Mouse (Mus musculus): ENCODE measurements around the gene Marveld3.

Gene Marveld3

DNA sequence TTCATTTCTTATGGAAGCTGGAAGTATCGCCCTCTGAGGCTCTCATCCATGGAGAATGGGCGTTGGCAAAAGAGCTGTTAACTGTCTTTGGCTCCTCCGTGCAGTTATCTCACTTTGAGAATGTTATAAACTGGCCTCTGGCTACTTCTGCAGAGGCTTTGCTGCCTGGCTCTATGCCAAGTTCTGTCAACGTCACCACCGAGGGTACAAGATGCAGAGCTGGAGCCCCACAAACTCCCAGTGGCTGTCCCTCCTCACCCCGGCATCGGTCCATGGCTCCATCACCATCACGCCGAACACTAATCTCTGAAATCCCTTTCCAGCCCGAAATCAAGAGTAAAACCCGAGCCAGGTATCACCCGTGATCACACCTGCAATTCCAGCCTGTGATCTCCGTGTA lies 1.4 kb upstream of the Marveld3 start:
- no peak for DNase-seq

DNA sequence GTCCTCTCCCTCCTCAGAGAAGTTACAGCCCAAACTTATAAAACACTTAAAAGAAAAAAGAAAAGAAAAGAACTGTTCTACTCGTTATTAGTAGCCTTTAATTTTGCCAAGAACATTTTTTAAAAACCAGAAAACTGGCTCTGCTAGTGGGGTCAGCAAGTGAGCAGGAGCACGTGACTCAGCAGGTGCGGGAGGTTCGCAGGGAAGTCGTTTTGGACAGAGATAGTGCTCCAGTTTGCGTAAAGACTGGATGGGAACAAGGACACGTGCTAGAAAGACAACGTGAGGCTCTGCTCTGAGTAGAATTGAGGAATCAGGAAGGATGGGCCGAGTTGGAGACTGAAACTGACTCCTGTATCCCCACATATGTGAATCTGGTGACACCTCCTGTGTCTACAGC lies 893 bp upstream of the Marveld3 start:
- DNase-seq = no peak

DNA sequence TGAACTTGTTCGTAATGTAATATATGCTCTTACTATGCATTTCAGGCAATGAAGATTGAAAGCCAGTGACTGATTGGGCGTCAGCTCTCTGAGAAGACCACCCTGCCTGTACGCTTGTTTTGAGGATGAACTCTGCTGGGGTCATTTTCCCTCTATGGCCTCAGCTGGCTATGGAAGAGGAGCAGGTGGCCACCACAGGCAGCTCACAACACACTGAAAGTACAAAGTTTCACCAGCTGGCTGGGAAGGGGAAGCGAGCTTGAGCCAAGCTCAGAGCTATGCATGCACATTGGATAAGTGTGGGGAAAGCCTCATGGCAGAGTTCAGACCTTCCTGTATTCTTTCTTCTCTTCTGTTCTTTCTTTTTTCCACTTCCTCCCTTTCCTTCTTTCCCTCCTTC lies 2.9 kb downstream of the Marveld3 start:
- no peak for DNase-seq

DNA sequence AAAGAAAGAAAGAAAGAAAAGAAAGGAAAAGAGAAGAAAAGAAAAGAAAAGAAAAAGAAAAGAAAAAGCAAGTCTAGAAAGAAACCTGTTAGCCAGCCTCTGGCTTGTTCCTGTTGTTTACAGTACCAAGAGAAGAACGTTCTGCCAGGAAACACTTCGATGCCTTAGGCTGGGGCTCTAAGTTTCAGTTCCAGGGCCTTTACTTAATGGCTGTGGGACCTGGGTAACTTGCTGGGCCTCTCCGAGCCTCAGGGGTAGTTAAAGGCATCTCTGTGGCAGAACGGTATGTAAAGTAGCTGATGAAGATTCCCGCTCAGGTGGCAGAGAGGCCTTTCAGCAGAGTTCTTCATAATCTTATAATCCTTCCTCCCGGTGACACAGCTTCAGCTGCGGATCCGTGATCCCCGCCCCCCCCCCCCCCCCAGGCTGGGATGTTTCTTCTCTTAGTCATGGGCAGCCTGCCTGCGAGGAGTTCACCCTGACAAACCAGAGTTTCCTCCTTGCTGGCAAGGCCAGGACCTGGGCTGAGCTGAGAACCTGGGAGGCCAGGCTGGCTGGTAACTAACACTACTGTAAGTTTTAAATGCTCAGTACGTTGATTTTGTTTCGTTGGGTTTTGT lies 3.9 kb downstream of the Marveld3 start:
- DNase-seq = no peak

DNA sequence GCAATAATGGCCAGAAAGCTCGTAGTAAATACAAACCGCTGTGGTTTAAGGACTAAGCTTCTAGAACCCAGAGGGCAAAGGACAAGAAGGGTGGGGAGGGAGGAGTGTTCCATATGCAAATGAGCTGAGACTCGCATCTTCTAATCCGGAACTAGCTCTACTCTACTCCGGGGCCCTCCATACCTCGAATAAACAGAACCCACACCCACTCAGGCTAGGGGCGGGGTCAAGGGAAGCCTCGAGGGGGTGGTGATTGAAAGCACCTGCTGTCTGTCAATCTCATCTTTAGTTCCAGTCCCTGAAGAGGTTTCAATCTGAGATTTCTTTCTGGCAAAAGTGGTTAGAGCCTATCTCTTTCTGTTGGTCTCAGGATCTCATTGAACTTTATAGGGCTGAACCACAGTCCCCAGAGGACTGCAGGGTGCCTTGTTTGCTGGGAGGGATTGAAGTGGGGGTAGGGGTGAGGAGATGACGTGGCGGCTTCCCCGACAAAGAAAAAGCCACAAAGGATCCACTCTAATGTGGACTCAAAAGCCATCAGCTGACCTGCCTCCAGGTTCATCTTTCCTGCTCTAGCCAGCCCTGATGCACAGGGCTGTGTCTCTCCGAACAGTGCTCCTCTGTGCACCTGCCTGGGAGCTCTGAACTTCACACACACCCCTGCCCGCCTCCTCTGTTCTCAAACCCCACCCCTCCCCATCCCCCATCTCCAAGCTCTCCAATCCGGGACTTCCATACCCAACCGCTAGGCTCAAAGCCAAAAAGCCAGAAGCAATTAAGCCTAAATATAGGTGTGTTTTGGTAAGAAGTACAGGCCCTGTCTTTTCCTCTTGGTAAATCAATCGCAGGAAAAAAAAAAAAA lies 4.6 kb downstream of the Marveld3 start:
- DNase-seq = no peak

DNA sequence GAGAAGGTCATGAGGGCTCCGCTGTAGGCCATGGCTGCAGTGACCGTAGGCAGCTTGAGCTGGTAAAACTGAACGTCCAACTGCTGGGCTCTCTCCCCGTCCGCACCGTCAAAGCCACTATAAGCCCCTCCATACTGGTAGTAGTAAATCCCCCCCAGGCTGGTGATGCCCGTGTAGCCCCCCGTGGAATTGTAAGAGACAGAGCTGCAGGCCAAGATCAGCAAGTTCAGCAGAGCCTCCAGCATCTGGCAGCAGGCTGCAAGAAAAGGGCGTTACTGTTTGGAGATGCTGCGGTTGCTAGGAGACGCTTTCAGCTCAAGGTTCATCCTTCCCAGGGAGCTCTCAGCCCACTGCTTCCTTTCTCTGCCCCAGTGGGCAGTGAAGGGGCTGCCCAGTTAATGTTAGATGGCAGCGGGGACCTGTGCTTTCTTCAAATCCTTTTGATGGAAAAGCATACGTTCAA lies 7.5 kb downstream of the Marveld3 start:
- no peak for DNase-seq

DNA sequence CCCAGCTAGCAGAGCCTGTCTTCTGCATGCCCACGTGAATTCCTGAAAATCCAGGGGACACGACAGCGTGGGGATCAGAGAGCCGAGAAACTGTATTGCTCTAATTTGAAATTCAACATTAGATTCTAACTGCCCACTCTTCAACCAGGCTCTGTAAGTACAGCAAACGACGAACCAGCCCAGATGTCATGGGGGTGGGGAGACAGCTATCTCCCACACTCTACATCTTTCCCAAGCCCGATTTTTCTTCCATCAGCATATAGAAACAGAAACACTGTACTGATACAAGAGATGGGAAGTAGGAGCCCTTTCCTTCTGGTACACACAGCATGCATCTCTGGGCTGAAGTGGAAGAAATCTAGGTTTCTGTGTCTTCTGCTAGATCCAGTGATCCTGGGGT lies 9.8 kb downstream of the Marveld3 start:
- no peak for DNase-seq

DNA sequence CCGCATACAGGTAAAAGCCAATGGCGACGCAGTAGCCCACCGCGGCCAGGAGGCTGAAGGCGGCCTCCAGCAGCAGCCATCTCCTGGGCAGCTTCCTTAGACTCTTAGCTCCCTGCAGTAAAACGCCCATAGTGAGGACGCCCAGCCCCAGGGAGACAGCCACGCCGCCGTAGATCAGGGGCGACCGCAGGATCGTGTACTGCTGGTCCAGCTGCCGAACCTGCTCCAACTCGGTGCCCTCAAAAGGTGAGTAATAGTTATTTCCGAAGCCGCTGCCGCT lies 13.8 kb downstream of the Marveld3 start:
- DNase-seq = no peak

DNA sequence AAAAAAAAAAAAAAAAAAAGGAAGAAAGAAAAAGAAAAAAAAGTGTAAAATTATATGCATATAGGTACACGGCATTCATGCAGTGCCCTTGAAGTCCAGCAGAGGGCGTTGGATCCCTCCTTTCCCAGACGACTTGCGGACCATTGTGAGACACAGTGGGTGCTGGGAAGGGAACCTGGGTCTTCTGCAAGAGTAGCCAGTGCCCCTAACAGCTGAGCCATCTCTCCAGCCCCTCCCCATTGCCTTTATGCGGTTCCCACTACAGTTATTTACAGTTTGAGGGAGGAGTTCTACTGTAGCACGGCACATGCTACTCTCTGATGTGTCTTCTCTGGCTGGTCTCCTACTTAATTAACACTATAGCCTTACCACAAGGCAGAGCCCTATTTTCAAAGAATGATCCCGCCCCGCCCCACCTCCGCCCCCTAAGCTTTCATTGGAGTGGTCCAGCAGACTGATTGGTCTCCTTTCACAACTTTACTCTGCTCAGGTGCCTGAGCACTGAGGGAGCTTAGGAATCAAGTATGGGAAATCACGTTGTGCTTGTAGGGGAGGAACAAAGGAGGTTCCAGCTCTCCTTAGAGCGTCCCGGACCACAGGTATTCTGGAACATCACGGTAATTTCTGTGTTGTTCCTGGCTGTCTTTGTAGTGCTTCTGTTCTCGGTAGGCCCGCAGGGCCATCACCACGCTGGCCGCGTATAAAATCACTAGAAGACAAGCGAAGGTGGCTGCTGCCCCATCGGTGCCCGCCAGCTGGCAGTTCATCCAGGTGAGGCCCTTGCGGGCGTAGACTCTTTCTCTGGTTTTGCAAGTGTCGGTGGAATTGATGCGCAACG lies 14.3 kb downstream of the Marveld3 start:
- peak; percentile 38 for DNase-seq

DNA sequence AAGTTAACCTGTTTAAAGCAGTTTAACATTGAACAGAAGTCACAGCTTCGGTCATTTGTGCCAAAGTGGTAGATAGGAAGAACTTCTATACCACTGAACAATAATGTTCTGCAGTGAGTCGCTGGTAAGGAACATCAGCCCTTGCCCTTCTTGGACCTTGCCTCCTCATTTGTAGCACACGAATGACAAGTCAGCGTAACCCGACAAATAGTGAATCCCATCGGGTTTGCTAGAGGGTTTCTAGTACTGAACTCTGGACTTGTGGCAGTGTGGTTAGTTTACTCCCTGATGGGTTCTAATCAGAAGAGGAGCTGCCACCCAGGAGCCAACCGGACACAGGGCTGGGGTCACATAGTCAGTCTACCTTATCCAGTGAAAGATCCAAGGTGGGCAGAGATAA lies 15.7 kb downstream of the Marveld3 start:
- no peak for DNase-seq

DNA sequence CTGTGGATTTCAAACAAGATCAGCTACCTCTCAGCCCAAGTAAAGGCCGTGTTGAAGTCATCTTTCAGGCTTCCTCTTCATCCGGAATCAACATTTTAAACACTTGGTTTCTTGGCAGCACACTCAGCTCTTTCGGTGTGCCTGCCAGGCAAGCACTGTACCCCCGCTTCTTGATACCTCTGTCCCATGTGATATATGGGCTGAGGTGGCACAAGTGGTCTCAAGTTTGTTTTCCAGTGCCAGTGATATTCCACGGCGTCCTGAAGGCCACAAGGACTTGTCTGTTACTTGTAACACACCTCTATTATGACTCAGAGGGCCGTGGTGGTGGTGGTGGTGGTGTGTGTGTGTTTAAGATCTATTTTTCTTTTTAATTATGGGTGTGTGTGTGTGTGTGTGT lies 16.3 kb downstream of the Marveld3 start:
- no peak for DNase-seq

DNA sequence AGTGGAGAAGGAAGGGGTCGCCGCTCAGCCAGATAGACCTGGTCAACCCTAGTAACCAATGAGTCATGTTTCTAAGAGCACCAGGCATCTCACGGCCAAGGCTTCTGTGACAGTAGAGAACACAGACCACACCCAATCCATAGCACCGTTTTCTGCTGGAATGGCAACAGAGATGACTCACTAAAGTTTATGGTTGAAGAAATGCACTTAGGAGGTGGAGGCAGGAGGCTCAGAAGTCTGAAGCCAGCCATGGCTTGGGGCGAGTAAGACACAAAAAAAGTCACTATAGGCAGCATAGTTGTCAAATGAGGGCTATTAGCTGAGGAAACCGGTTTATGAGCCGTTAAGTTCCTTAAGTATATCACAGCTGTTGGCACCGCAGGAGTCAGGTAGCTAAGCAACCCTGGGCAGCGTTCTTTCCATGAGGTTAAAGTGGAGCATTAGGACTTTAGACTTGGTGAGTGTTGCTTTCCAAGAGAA lies 16.8 kb downstream of the Marveld3 start:
- no peak for DNase-seq

DNA sequence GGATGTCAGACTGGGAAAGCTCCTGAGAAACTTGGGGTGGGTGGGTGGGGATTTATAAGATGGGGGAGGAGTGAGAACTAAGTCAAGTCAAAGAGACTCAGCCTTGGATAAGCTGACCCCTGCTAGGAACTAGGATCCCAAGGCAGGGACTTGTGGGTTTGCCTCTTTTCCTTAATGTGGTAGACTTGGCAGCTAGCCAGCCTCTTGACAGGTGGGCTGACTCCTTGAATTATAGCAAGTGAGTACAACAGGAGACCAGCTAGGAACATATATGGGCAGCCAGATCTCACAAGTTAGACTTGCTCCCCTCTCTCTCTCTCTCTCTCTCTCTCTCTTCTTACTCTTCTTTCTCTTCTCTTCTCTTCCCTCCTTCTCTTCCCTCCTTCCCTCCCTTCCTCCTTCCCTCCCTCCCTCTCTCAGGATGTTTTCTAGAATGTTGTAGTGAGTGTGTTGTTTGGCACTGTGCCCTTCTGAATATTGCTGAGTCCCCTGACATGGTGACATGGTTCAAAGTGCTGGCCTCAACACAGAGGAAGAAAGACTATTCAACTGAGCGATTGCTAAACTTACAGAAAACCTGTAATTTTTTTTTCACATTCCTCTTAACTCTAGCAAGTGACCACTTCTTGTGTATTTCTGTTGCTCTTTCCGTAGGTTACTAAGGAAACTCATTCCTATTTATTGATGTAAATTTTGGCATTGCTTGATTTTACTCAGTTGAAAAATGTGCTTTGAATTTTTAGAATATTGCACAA lies 20.2 kb downstream of the Marveld3 start:
- no peak for DNase-seq

DNA sequence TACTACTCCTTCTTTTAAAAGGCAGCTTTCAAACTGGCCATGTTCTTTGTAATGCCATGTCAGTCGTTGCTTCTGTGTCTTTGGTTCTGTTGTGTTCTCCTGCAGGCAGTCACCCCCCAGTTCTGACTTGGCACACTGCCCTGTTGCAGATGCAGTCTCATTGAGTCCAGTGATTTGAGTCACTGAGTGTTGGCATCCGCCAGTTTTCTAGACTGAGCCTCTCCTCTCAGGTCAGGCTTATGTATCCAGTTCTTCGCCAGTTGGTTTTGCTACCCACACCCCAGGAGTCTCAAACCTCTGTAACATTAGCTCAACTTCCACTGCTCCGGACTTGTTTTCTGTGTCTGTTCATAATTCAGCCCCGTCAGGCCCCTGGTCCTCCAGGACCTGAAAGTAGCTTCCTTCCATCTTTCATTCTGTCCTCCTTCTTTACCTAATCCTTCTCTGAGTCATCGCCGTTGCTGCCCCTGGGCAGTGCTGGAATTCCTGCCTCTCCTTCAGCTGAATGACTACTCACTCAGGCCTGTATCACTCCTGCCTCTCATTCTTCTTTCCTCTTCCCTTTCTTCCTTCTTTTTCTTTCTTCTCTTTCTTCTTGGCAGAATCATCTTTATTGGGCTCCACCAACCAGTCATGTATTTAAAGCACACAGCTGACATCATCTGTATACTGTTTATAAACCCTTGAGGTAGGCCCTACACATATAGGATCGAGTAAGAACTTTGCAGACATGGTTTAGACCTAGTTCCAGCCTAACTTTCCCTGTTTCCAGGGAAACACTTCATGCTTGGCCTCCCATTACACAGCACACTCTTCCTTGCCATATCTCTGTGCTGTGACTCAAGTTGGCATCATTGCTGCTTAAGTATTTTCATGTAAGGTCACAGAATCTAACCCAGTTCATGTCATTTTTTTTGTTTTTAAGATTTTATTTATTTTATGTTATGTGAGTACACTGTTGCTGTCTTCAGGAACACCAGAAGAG lies 41.3 kb downstream of the Marveld3 start:
- DNase-seq = no peak

DNA sequence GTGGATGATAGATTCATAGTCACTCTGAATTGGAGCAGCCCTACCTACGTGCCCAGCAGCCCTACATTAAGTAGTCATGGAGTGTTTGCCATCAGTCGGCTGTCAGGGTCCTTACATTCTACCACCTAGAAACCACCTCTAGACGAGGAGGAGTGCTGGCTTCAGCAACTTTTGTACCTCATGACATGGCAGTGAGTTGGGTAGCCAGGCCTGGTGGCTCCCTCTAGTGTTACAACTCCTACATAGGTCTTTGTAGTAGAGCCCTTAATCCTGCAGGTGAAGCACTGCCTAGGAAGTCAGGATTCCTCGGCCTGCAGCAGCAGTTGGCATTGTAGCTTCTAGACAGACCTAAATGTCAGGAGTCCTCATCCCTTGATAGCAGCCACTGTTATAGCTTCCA lies 44.7 kb downstream of the Marveld3 start:
- peak; percentile 61 for DNase-seq

DNA sequence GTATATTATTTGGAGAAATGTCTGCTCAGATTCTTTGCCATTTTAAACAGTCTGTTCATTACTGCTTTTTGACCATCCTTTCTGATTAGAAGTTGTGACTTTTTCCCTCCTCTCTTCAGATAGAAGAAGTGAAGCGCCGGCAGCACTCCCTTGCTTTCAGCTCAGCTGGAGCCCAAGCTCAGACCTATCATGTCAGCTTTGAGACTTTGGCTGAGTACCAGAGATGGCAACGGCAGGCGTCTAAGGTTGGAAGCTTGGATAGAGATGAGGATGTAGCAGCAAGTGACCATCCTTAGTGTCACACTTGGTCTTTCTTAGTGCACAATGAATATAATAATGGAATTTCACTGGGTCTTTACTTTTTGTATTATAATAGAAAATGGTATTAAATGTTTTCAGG lies 54.6 kb downstream of the Marveld3 start:
- DNase-seq = no peak

DNA sequence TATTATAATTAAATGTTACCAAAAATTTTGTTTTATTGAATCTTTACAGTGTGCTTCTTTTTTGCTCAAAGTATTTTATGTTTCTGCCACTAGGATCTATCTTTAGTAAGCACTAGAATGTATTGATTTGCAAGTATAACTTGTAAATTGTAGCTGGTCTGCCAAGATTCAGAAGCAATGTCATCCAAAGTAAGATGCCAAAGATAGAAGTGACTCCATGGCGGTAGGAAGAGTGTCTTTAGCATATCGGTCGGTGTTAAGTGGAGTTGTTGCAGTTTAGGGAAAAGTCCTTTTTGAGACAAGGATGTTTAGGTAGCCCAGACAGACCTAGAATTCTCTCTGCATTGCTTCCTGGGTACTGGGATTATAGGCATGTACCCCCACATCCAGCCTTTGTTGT lies 55.1 kb downstream of the Marveld3 start:
- DNase-seq = no peak

DNA sequence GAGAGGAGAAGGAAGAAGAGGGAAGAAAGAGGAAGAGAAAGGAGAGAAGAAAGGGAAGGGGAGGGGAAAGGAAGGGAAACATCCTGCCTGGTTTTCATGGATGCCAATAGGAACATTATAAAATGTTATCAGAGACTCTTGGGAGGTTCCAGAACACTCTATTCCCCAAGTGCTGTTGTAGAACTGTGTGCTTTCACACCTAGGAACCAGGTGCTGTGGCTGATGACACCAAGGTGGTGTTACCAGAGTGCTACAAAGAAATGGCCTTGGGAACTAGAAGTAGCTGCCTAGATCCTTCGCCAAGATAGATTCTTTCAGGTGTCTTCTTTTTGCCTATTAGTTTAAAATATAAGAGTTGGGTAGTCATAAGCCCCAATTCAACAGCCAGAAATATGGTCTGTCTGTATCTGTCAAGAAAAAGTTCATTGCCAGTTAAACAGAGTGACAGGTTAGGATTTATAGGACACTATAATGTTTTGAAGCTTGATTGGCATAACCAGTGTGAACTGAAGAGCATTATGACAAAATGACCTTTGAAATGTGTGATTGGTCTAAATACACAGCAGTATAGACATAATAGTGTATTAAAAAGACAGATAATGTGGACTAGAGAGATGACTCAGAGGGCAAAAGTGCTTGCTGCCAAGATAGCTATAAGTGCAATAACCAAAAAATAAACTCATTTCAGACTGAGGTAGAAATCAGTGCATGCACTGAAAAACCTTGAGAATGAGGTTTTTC lies 56.9 kb downstream of the Marveld3 start:
- no peak for DNase-seq

DNA sequence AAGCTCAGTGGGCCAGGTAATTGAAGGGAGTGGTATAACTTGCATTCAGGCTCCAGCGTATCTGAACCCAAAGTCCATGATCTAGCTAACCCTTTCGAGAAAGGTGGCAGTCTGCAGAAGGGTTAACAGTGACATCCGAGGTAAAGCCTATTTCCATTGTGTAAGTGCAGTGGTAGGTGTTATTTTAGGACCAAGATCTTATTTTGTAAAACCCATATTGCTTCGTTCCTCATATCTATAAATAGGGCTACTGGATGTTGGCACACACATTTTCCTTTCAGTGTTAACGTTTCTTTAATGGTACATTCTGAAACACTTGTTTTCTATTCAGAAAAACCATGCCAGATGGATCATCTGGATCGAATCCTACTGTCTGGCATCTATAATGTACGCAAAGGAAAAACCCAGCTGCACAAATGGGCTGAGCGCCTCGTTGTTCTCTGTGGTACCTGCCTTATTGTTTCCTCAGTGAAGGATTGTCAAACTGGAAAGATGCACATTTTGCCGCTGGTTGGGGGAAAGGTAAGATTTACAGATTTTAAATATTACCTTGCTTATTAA lies 58.0 kb downstream of the Marveld3 start:
- no peak for DNase-seq

DNA sequence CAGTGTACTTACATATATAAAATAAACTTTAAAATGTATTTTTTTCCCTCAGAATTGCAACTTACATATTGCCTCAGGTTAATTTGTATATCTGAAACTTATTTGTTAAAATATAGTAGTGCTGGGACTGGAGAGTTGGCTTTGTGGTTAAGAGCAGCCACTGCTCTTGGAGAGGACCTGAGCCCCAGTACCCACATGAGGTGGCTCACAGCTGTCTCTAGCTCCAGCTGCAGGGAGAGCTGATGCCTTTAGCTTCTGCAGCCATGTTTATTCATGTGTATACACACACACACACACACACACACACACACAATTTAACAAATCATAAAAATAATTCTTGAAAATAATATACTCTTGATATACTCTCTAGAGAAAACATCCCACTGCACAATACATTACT lies 59.6 kb downstream of the Marveld3 start:
- DNase-seq = no peak
